Mouse (Mus musculus) left cerebral cortex, postnatal 14 days (tissue): ENCODE measurements around the gene Zfx. TPM values are rescaled to one million over a fixed set of nuclear protein-coding genes. Genes with fewer than 3 reads are reported as not detected.

Experiments
- DNase-seq, 2 experiments: peaks; one replicate each; pipeline ENCODE4 v3.0.0; 2021 to 2022; ENCODE audit warnings: low spot score in 2 of 2, mixed read lengths in 1 of 2
- intact Hi-C: fragments of 180-260 bp; cut with DNase I; formaldehyde crosslinking; loops from one replicate; pipeline ENCODE4 v1.15.1; 2025
- long read RNA-seq, 2 experiments: library from polyadenylated mRNA; stranded (forward); transcript quantifications; one replicate each; pipeline ENCODE4 v2.0.0; 2021
- total RNA-seq, 2 experiments: library from RNA; stranded (reverse); gene quantifications; 2 replicates each; pipeline ENCODE4 v1.2.3; 2021

The Zfx gene
- 10 to 100 TPM; 28.2 to 28.7 TPM for total RNA-seq
- long read RNA-seq, experiment 1, partial matches to known transcripts: 0 of 2 reads
- long read RNA-seq, experiment 1, other reads (novel, unspliced or antisense): 2 of 2 reads
- long read RNA-seq, experiment 2, partial matches to known transcripts: 0 of 2 reads
- long read RNA-seq, experiment 2, other reads (novel, unspliced or antisense): 2 of 2 reads

DNA sequence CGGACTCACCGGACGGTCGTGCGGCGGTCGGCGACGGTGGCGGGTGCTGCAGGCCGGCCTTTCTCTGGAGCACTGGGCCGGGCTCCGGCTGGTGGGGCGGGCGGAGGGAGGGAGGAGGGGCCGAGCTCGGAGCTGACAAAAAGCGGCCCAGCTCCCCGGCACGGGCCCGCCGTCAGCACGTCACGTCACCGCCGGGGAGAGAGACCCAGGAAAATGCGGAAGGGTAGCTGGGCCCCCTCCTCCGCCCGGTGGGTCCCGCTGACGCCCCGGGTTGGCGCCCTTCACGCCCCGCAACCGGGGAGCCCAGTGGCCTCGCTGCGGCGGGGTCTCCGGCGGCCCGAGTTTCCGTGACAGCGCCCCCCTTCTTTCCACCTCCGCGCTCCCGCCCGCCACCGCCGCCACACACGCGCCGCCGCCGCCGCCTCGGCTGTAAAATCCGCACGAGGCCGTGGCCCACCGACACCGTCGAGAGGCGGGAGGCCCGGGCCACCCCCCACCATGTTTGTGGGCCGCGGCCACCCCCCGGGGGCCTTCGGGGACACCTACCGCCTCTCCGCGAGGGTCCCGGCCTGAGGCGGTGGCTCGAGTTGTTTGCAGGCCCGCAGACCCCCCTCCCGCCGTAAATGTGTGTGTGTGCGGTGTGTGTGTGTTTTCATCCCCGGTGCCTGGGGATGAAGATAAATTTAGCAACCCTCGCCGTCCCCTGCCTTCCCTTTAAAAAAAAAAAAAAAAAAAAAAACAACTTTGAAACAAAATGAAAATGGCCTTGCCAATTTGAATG lies at the start of gene Zfx:
Gene Zfx (minus strand): TSS at position 644 of the 781 bp plus-strand sequence.
- DNase-seq: peak; percentile 37 to 50
- intact Hi-C loops: loop anchor here (5.0 kb wide), 1 partner anchor 54 kb away; no protein-coding TSS in a partner anchor

- DNase-seq: no peak
- intact Hi-C loops: no loop called here
Observed at GRCm38 (mm10) chrX:94169348-94169747, 45.8 kb upstream of the Zfx start.

- intact Hi-C loops: no loop called here
- no peak for DNase-seq
Observed at GRCm38 (mm10) chrX:94152251-94152830, 28.8 kb upstream of the Zfx start.

DNA sequence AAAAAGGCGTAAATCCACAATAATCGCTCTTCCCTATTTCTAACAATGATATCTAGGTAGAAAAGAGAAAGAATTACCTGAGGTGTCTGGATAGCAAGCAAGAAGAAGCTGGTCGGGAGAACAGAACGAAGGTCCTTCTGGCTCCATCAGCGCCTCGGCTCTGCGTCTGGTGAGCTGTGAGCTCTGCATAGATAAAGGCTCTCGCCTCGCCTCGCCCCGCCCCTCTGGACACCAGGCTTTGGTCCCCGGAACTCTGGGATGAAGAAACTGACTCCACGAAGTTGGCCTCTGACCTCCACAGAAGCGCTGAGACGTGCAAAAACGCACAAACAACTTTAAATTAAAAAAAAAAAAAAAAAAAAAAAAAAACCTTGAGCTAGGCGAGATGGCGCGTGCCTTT lies 27.0 kb upstream of the Zfx start:
- no peak for DNase-seq
- intact Hi-C loops: no loop called here

GRCm38 (mm10) chrX:94142004-94142771 lies 18.7 kb upstream of the Zfx start:
- DNase-seq: no peak
- intact Hi-C loops: no loop called here

- intact Hi-C loops: no loop called here
- no peak for DNase-seq
Observed at GRCm38 (mm10) chrX:94140080-94140479, 16.6 kb upstream of the Zfx start.

- DNase-seq: no peak
- intact Hi-C loops: no loop called here
Observed at GRCm38 (mm10) chrX:94138256-94138655, 14.8 kb upstream of the Zfx start.

- intact Hi-C loops: no loop called here
- DNase-seq: no peak
Observed at GRCm38 (mm10) chrX:94135084-94135483, 11.6 kb upstream of the Zfx start.

DNA sequence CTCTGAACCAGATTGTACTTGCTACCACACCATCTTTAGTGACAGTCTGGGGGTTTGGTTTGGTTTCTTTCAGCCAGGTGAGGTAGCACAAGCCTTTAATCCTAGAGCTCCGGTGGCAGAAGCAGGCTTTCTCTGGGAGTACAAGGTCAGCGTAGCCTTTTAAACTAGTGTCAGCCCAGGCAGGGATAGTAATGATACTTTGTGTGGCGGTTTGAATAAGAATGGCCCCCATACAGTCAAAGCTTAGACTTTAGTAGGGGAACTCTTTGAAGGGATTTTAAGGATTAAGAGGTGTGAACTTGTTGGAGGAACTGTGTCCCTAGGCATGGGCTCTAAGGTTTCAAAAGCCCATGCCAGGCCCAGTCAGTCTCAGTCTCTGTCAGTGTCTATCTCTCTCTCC lies 10.0 kb upstream of the Zfx start:
- intact Hi-C loops: no loop called here
- DNase-seq: no peak

DNA sequence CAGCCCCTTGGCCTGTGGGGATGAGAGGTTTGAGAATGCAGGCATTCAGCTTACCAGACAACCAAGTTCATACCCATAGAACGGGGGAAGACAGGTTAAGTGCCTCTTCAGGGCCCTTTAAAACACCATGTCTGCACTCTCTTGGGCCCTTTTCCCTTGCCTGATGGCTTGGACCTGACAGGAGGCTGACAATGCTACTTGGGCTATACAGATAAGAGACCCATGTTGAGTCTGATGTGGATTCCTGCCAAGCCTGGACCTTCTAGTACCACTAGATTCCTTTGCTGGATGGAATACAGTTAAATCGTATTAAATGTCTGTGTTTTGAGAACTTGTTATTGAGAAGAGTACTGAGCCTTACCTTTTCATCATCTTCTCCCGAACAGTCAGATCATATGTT lies 8.7 kb upstream of the Zfx start:
- intact Hi-C loops: no loop called here

DNA sequence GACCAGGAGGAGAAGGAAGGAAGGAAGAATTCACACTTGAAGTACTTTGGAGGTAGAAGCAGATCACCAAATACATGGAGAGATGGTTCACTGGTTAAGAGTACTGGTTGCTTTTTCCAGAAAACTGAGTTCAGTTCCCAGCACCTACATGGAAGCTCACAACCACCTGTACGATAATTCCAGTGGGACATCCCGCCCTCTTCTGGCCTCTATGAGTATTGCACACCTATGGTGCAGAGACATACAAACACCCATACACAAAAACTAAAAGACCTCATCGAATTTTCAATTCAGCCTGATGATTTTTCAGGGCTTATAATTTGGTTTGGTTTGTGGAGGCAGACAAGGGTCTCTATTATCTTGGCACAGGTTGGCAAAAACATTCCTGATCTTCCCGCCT lies 6.2 kb upstream of the Zfx start:
- intact Hi-C loops: no loop called here
- DNase-seq: no peak

More for the DNA sequence above, 8.7 kb upstream of the Zfx start:
- DNase-seq: no peak

GRCm38 (mm10) chrX:94125950-94126349 lies 2.4 kb upstream of the Zfx start:
- intact Hi-C loops: no loop called here
- no peak for DNase-seq

DNA sequence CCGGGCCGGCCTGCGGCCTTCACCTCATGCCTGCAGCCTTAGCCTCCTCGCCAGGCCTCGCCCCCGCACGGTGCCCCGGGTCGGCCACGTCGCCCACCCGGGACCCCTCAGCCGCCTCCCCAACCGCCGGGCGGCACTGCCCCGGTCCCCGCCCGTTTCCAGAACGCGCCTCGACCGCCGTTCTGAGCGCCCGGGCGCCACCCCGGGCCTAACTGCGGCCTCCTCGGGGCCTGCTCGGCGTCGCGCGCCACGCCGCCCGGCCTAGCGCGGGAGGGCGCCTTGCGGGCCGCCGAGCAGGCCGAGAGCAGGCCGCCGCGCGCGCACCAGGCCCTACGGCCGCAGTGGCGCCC lies 818 bp downstream of the Zfx start:
- intact Hi-C loops: loop anchor here (5.0 kb wide), 1 partner anchor 55 kb away; no protein-coding TSS in a partner anchor
- DNase-seq: no peak

- peak; percentile 81 to 88 for DNase-seq
- intact Hi-C loops: loop anchor here (5.0 kb wide), 1 partner anchor 55 kb away; no protein-coding TSS in a partner anchor
Observed at GRCm38 (mm10) chrX:94121866-94122708, 1.4 kb downstream of the Zfx start.

DNA sequence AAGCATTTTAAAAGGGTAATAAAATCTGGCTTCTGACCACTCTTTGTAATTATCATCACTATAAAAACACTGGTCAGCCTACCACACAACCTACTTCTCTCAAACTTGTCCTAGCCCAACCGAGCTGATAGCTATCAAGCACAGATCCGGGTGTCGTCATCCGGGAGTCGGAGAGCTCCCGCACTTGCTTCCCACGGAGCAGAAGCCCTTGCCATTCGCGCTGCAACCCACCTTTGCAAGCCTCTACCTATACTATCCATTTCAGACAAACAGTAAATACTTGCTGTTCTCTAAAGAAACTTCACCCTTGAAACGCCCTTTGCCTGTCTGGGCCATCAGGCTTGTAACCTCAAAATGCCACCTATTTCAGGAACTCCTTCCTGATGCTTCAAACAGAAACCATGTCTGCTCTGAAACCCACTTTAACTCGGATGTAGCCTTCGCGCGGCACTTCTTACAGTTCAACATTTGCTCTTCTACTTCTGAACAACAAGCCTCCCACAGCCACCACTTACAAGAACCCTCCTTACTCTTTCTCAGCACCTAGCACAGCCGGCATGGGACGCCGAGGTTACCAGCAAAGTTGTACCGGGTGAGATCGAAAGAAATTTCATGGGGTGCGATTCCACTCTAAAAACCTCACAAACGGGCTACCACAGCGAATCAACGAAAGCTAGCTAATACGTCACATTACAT lies 2.2 kb downstream of the Zfx start:
- DNase-seq: peak in 1 of 2 experiments; percentile 6
- intact Hi-C loops: loop anchor here (5.0 kb wide), 1 partner anchor 56 kb away; no protein-coding TSS in a partner anchor

DNA sequence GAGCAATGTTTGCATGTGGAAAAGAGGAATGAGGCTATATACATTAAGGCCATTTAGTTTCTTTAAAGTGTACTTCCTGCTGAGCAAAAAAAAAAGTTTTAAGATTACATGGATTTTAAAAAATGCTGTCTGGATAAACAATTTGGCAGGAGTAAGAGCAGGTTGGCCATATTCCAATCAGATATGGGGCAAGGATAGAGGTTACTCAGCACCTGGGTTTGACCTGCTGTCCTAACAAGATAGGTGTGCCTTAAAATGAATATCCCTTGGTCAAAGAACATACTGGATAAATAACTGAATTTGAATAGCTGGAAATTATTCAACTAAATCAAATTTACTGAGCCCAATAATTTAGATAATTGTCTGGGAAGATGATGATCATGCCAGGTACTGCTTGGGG lies 5.2 kb downstream of the Zfx start:
- intact Hi-C loops: no loop called here
- no peak for DNase-seq

GRCm38 (mm10) chrX:94115882-94116281 lies 7.6 kb downstream of the Zfx start:
- intact Hi-C loops: no loop called here
- DNase-seq: no peak

DNA sequence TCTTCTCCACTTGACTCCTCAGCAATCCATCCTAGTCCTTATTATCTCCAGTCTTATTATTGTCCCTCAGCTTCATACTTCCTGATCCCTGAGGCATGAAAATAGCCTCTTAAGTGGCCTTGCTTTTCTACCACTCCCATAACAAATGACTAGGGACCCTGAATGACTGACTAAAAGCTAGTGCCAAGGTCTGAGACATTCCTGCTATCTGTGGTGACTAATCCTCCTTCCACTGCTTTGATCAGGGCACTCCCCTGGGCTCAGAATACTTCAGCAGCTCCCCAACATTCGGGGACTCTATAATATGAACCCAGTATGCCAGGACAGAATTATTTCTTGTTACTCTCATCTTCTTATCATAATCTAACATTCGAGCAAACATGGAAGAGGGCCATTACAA lies 17.5 kb downstream of the Zfx start:
- intact Hi-C loops: no loop called here
- no peak for DNase-seq

DNA sequence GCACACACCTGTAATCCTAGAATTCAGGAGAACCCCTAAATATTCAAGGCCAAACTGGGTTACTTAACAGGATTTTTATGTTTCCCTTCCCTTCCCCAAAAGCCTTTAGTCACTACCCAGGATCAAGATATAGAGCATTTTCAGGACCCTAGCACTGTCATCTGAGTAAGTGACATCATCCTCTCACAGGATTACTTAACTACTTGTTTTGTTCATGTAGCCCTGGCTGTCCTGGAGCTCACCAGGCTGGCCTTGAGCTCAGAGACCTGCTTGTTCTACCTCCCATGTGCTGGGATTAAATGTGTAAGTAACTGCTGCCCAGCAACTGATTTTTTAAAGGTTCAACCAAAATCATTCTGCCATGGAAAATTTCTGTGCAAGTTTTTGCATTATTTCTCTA lies 20.6 kb downstream of the Zfx start:
- DNase-seq: no peak
- intact Hi-C loops: no loop called here
